Mouse (Mus musculus): ENCODE measurements at regions not wholly inside any gene's neighbourhood (a gene's known extent, or its start where the extent isn't known, plus 50 kb on each side); places are given as distances from the start of the nearest gene placed in this dataset.
"Not testable (repeated sequence)": the region's sequence is repeated elsewhere in the genome, so short reads cannot be mapped to it uniquely, and the experiment has no call there.

GRCm38 (mm10) chr4:81621391-81622137 lies 178.9 kb upstream of the Mpdz start:
- Histone ChIP-seq H3K4me1 (ENCODE audit: control insufficient read depth, insufficient read depth, low read length) (no peaks in the 10 kb centered on the region), H3K4me3 (replicated peaks; ENCODE audit: extremely low read depth, low read depth, low read length) (no peak overlapping the region)
- no peak for TF ChIP-seq POLR2A (IDR thresholded peaks at IDR 0.05; ENCODE audit: borderline replicate concordance, extremely low read depth, low read depth, low read length)
- no peak for TF ChIP-seq CTCF (IDR thresholded peaks at IDR 0.05; ENCODE audit: insufficient read depth, low read length)
- WGBS: 71% methylated on average over 8 of the region's 8 CpGs
- no peak for DNase-seq

GRCm38 (mm10) chr4:81617191-81617590 lies 174.6 kb upstream of the Mpdz start:
- no peak for DNase-seq
- Histone ChIP-seq H3K4me1 (ENCODE audit: control insufficient read depth, insufficient read depth, low read length) (no peaks in the 10 kb centered on the region), H3K4me3 (replicated peaks; ENCODE audit: extremely low read depth, low read depth, low read length) (no peak overlapping the region)
- WGBS: 57% methylated on average over 5 of the region's 5 CpGs
- TF ChIP-seq POLR2A (IDR thresholded peaks at IDR 0.05; ENCODE audit: borderline replicate concordance, extremely low read depth, low read depth, low read length): no peak

DNA sequence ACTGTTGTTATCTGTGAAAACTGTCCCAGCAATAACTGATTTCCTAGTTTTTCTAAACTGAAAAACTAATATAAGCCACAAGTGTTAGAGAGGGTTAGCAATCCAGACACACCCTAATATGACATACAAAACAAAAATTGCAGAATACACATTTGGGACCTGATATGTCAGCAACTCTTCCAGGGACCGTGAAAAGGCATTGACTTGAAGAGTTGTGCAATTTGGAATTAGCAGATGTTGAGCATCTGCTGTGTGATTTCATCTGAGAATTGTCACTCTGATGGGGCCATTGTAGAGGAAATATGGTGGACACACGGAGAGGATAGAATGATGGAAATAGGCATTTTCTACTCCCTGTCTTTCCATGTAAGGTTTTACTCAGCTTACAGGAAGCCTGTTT lies 168.6 kb upstream of the Mpdz start:
- Histone ChIP-seq H3K4me3 (replicated peaks; ENCODE audit: extremely low read depth, low read depth, low read length) (no peak overlapping the region), H3K4me1 (ENCODE audit: control insufficient read depth, insufficient read depth, low read length) (no peaks in the 10 kb centered on the region)
- TF ChIP-seq POLR2A (IDR thresholded peaks at IDR 0.05; ENCODE audit: borderline replicate concordance, extremely low read depth, low read depth, low read length) (no peak), CTCF (IDR thresholded peaks at IDR 0.05; ENCODE audit: insufficient read depth, low read length) (no peak)
- WGBS: 58% methylated on average over 2 of the region's 2 CpGs
- no peak for DNase-seq

DNA sequence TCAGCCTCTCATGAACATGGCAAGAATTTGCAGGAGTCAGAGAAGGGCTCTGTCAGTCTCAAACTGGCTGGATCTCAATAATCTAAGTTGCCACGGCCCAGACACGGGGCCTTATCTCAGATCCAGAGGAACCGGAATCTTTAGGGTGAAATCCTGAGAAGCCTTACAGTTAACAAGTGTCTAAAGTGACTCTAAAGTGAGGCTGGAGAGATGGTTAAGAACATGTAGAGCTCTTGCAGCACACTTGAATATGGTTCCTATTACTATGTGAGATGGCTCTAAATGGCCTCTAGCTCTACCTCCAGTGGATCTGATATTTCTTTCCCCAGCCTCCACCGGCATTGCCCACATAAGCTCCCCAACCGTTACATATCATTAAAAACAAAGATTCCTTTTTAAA lies 157.8 kb upstream of the Mpdz start:
- Histone ChIP-seq H3K4me1 (ENCODE audit: control insufficient read depth, insufficient read depth, low read length) (no peaks in the 10 kb centered on the region), H3K4me3 (replicated peaks; ENCODE audit: extremely low read depth, low read depth, low read length) (no peak overlapping the region)
- no peak for DNase-seq
- no peak for TF ChIP-seq POLR2A (IDR thresholded peaks at IDR 0.05; ENCODE audit: borderline replicate concordance, extremely low read depth, low read depth, low read length)
- no peak for TF ChIP-seq CTCF (IDR thresholded peaks at IDR 0.05; ENCODE audit: insufficient read depth, low read length)
- 74% methylated on average over 5 of the region's 5 CpGs for WGBS

DNA sequence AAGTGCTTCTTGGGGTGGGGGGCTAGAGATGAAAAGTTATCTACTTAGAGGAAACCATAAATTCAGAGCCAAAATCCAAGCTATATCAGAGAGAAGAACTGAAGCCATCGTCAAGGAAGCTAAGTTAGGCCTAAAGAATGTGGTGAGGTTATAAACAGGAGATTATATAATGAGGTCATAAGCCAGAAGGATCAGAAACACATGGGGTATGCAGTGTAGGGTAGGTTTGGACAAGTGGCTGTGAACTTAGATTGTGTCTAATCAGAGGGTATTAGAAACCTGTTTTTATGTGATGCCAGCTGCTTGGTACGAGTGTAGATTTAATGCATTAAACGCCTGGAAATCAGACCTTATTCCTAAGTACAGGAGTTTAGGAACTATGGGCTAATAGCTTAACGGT lies 154.8 kb upstream of the Mpdz start:
- DNase-seq: no peak
- no peaks in the 10 kb centered on the region for H3K4me1 ChIP-seq (ENCODE audit: control insufficient read depth, insufficient read depth, low read length)
- TF ChIP-seq POLR2A (IDR thresholded peaks at IDR 0.05; ENCODE audit: borderline replicate concordance, extremely low read depth, low read depth, low read length) (no peak), CTCF (IDR thresholded peaks at IDR 0.05; ENCODE audit: insufficient read depth, low read length) (no peak)
- WGBS: 87% methylated on average over 4 of the region's 4 CpGs
- H3K4me3 ChIP-seq (replicated peaks; ENCODE audit: extremely low read depth, low read depth, low read length): no peak overlapping the region

GRCm38 (mm10) chr4:81593431-81593830 lies 150.8 kb upstream of the Mpdz start:
- not testable (repeated sequence) for H3K4me1 ChIP-seq (ENCODE audit: control insufficient read depth, insufficient read depth, low read length); DNase-seq; H3K4me3 ChIP-seq (replicated peaks; ENCODE audit: extremely low read depth, low read depth, low read length)
- WGBS: 79% methylated on average over 3 of the region's 3 CpGs

DNA sequence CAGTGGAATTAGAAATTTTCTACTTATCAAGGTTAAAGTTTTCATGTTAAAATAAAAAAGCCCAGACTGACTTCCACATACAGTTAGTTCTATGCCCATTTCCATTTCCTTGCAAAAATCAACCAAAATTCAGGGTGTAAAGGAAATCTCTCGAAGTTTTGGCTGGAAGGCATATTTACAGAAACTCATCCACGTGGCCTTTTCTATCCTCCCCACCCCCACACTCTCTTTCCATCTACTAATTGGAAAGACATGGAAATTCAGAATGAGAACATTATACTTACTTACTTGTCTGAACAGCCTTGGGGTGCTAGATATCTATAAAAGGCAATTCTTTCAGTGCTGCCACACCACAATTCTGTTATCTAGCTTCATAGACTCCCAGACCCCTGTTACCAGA lies 139.9 kb upstream of the Mpdz start:
- TF ChIP-seq CTCF (IDR thresholded peaks at IDR 0.05; ENCODE audit: insufficient read depth, low read length): no peak
- TF ChIP-seq POLR2A (IDR thresholded peaks at IDR 0.05; ENCODE audit: borderline replicate concordance, extremely low read depth, low read depth, low read length): no peak
- no peak for DNase-seq
- 39% methylated on average over 2 of the region's 2 CpGs for WGBS
- H3K4me3 ChIP-seq (replicated peaks; ENCODE audit: extremely low read depth, low read depth, low read length): no peak overlapping the region
- no peaks in the 10 kb centered on the region for H3K4me1 ChIP-seq (ENCODE audit: control insufficient read depth, insufficient read depth, low read length)

GRCm38 (mm10) chr4:81580553-81580952 lies 137.9 kb upstream of the Mpdz start:
- no peak for DNase-seq

GRCm38 (mm10) chr4:81579389-81580110 lies 136.9 kb upstream of the Mpdz start:
- TF ChIP-seq POLR2A (IDR thresholded peaks at IDR 0.05; ENCODE audit: borderline replicate concordance, extremely low read depth, low read depth, low read length) (no peak), CTCF (IDR thresholded peaks at IDR 0.05; ENCODE audit: insufficient read depth, low read length) (no peak)
- no peak for DNase-seq
- 73% methylated on average over 8 of the region's 8 CpGs for WGBS
- no peaks in the 10 kb centered on the region for H3K4me1 ChIP-seq (ENCODE audit: control insufficient read depth, insufficient read depth, low read length)
- no peak overlapping the region for H3K4me3 ChIP-seq (replicated peaks; ENCODE audit: extremely low read depth, low read depth, low read length)

More at GRCm38 (mm10) chr4:81580553-81580952, 137.9 kb upstream of the Mpdz start:
- Histone ChIP-seq H3K4me3 (replicated peaks; ENCODE audit: extremely low read depth, low read depth, low read length) (no peak overlapping the region), H3K4me1 (ENCODE audit: control insufficient read depth, insufficient read depth, low read length) (no peaks in the 10 kb centered on the region)
- WGBS: 50% methylated on average over 8 of the region's 8 CpGs
- TF ChIP-seq POLR2A (IDR thresholded peaks at IDR 0.05; ENCODE audit: borderline replicate concordance, extremely low read depth, low read depth, low read length) (no peak), CTCF (IDR thresholded peaks at IDR 0.05; ENCODE audit: insufficient read depth, low read length) (no peak)

GRCm38 (mm10) chr4:81578981-81579380 lies 136.4 kb upstream of the Mpdz start:
- no peak overlapping the region for H3K4me3 ChIP-seq (replicated peaks; ENCODE audit: extremely low read depth, low read depth, low read length)
- TF ChIP-seq POLR2A (IDR thresholded peaks at IDR 0.05; ENCODE audit: borderline replicate concordance, extremely low read depth, low read depth, low read length) (no peak), CTCF (IDR thresholded peaks at IDR 0.05; ENCODE audit: insufficient read depth, low read length) (no peak)
- DNase-seq: no peak
- whole genome bisulfite sequencing: 66% methylated on average over 6 of the region's 6 CpGs
- no peaks in the 10 kb centered on the region for H3K4me1 ChIP-seq (ENCODE audit: control insufficient read depth, insufficient read depth, low read length)
